Mouse (Mus musculus) cerebellum, adult 2 months (tissue): ENCODE results near the gene Ggt5.

ENCODE experiments used
- CTCF ChIP-seq: fragments of 200-500 bp; IDR thresholded peaks from 2 replicates; pipeline ENCODE4 v1.5.1; 2011; ENCODE audit warnings: low read depth, mild to moderate bottlenecking, control low read depth, low read length, moderate library complexity, borderline replicate concordance; ENCODE audit not compliant: insufficient read depth
- POLR2A ChIP-seq: fragments of 200-500 bp; IDR thresholded peaks from 2 replicates; pipeline ENCODE4 v1.6.1; 2011; ENCODE audit warnings: low read length, control low read depth, borderline replicate concordance; ENCODE audit not compliant: insufficient read depth

- TF ChIP-seq CTCF (no peak), POLR2A (no peak)
Observed at GRCm38 (mm10) chr10:75559041-75559675, 30.0 kb upstream of the Ggt5 start.
